Mouse (Mus musculus) myocyte (in vitro differentiated cells): ENCODE data around the gene Actr1b.

Experiments
- CEBPB ChIP-seq: IDR thresholded peaks from 2 replicates; pipeline ENCODE4 v1.6.1; 2011; ENCODE audit warnings: mild to moderate bottlenecking, moderate library complexity; ENCODE audit not compliant: poor library complexity, insufficient read depth, severe bottlenecking
- MAX ChIP-seq: IDR thresholded peaks from one replicate; pipeline ENCODE4 v1.6.1; 2011; ENCODE audit warnings: low read depth, mild to moderate bottlenecking, control low read depth
- MYOG ChIP-seq, 3 experiments: IDR thresholded peaks; one replicate each; pipeline ENCODE4 v1.6.1; 2011; ENCODE audit warnings: control low read depth in 2 of 3, low read depth in 2 of 3, mild to moderate bottlenecking in 2 of 3; ENCODE audit not compliant: insufficient read length in 2 of 3, control insufficient read depth in 1 of 3, insufficient read depth in 1 of 3
- POLR2A ChIP-seq: IDR thresholded peaks from one replicate; pipeline ENCODE4 v1.6.1; 2011; ENCODE audit warnings: low read depth, mild to moderate bottlenecking, control low read depth, moderate library complexity; ENCODE audit not compliant: insufficient read length
- POLR2AphosphoS2 ChIP-seq: IDR thresholded peaks from one replicate; pipeline ENCODE4 v1.6.1; 2011; ENCODE audit warnings: low read depth, control low read depth; ENCODE audit not compliant: insufficient read length
- REST ChIP-seq: IDR thresholded peaks from one replicate; pipeline ENCODE4 v1.6.1; 2011; ENCODE audit warnings: mild to moderate bottlenecking, control low read depth, moderate library complexity; ENCODE audit not compliant: insufficient read depth, insufficient read length
- TCF12 ChIP-seq: IDR thresholded peaks from one replicate; pipeline ENCODE4 v1.6.1; 2011; ENCODE audit warnings: mild to moderate bottlenecking, control low read depth; ENCODE audit not compliant: poor library complexity, insufficient read depth, severe bottlenecking
- TCF3 ChIP-seq: IDR thresholded peaks from one replicate; pipeline ENCODE4 v1.6.1; 2011; ENCODE audit warnings: low read depth, control low read depth; ENCODE audit not compliant: insufficient read length
- USF1 ChIP-seq: IDR thresholded peaks from one replicate; pipeline ENCODE4 v1.6.1; 2011; ENCODE audit warnings: low read depth, mild to moderate bottlenecking, control low read depth, moderate library complexity

- no peak for TF ChIP-seq POLR2A
- no peak for TF ChIP-seq USF1
- no peak for TF ChIP-seq POLR2AphosphoS2
- no peak for TF ChIP-seq REST
- TF ChIP-seq TCF12, result no peak
- no peak for TF ChIP-seq MYOG (IDR thresholded peaks at IDR 0.05; ENCODE audit: control insufficient read depth in 1 of 3, insufficient read depth in 1 of 3, insufficient read length in 2 of 3, low read depth in 2 of 3)
- TF ChIP-seq CEBPB, result no peak
- TF ChIP-seq MAX, result no peak
- TF ChIP-seq TCF3, result no peak
Measured at GRCm38 (mm10) chr1:36658621-36659399, 55.4 kb downstream of the Actr1b start.
